Mouse (Mus musculus): ENCODE results near the gene Apoa2. TPM values are rescaled to one million over a fixed set of nuclear protein-coding genes. Genes with fewer than 3 reads are reported as not detected.

The Apoa2 gene
- total and polyA plus RNA-seq, 3 experiments: 2.1 to 3.9 (median 2.2) TPM

DNA sequence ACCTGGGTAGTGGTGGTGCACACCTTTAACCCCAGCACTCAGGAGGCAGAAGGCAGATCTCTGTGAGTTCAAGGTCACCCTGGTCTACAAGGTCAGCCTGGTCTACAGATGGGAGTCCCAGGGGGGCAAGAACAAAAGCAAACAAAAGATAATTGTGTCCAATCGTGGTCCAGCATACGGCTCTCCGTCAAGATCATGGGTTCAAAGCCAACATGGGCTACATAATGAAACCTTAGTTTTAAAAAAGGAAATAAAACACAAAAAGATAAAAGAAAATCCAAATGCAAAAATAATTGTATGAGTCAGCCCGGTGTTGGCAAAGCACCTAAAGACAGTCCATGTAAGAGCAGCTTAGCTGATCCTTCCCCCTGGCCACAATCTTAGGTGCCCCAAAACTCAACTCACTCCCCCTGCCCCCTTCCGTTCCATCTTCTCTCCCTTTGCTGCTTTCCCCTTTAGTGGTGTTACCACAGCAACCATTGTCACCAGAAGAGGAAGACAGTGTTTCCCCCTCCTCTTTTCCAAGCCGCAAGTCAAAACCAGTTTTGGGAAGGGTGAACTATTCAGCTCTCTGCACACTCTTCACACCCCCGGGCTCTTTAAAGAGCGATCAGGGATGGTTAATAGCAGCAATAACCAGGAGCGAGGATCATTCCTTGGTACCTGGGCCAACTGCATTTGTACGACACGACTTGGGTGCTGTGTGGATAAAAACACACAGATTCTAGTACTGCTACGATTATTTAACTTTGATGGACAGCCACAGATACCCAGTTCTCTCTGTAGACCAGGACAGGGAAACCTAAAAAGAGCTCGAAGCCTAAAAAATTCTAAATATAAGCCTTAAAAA lies 36.8 kb upstream of the Apoa2 start:
- Histone ChIP-seq H3K4me3 (no peak overlapping the region), H3K9ac (ENCODE audit: low read depth, low read length) (no peak overlapping the region), H3K27me3 (ENCODE audit: control insufficient read depth, insufficient read depth, low read length) (no peaks in the 10 kb centered on the region), H3K79me2 (replicated peaks; ENCODE audit: control insufficient read depth, insufficient read depth, low read length) (peaks cover 2% of the 10 kb centered on the region; the same call in 1 of the 2 replicates), H3K27ac (peak overlapping the region; percentile 82), H3K4me1 (ENCODE audit: control insufficient read depth, insufficient read depth, low read length) (peaks cover 24% of the 10 kb centered on the region), H3K36me3 (ENCODE audit: control insufficient read depth, insufficient read depth, low read length) (peaks cover 2% of the 10 kb centered on the region; the same call in 1 of the 2 replicates)
- no peak for DNase-seq
- TF ChIP-seq CTCF (IDR thresholded peaks at IDR 0.05): no peak
- no peak for TF ChIP-seq POLR2A (IDR thresholded peaks at IDR 0.05; ENCODE audit: insufficient read depth, low read depth, low read length)
- no peak for TF ChIP-seq EP300 (IDR thresholded peaks at IDR 0.05; ENCODE audit: insufficient read depth, low read depth, low read length)
- intact Hi-C loops (cut with DNase I): no loop called here
- 62% methylated on average over 13 of the region's 13 CpGs for WGBS

DNA sequence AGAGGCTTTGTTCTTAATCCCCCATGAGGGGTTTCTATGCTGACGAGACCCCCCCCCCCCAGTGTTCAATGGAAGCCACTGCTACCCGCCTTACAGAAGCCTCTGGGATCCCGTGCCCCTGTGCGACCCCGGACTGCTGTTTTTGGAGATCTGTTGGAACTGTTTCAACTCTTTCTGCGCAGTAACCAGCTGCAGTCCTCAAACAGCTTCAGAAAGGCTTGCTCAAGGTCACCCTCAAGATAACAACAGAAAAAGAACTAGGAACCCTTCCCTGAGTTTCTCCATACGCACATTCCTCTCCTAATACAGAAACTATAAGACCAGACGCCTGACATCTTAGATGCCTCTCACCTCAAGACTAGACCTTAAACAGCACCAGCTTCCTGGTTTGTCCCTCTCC lies 35.8 kb upstream of the Apoa2 start:
- Histone ChIP-seq H3K79me2 (replicated peaks; ENCODE audit: control insufficient read depth, insufficient read depth, low read length) (peaks cover 2% of the 10 kb centered on the region; the same call in 1 of the 2 replicates), H3K27me3 (ENCODE audit: control insufficient read depth, insufficient read depth, low read length) (no peaks in the 10 kb centered on the region), H3K27ac (peak overlapping the region; percentile 82), H3K4me3 (no peak overlapping the region), H3K9ac (ENCODE audit: low read depth, low read length) (peak overlapping the region; percentile 66; the same call in 1 of the 2 replicates), H3K4me1 (ENCODE audit: control insufficient read depth, insufficient read depth, low read length) (peaks cover 22% of the 10 kb centered on the region), H3K36me3 (ENCODE audit: control insufficient read depth, insufficient read depth, low read length) (peaks cover 2% of the 10 kb centered on the region; the same call in 1 of the 2 replicates)
- 8% methylated on average over 8 of the region's 8 CpGs for WGBS
- intact Hi-C loops (cut with DNase I): no loop called here
- DNase-seq: peak in 1 of 2 experiments; percentile 40
- TF ChIP-seq EP300 (IDR thresholded peaks at IDR 0.05; ENCODE audit: insufficient read depth, low read depth, low read length) (no peak), POLR2A (IDR thresholded peaks at IDR 0.05; ENCODE audit: insufficient read depth, low read depth, low read length) (no peak), CTCF (IDR thresholded peaks at IDR 0.05) (no peak)

- intact Hi-C loops (cut with DNase I): no loop called here
- no peak for TF ChIP-seq CTCF (IDR thresholded peaks at IDR 0.05)
- TF ChIP-seq EP300 (IDR thresholded peaks at IDR 0.05; ENCODE audit: insufficient read depth, low read depth, low read length): 0 out of 2 replicates have a peak, but pooled peaks have one; percentile 23
- Histone ChIP-seq H3K4me3 (0 out of 2 replicates have a peak overlapping the region, but pooled peaks have one; percentile 1), H3K4me1 (ENCODE audit: control insufficient read depth, insufficient read depth, low read length) (peaks cover 22% of the 10 kb centered on the region), H3K36me3 (ENCODE audit: control insufficient read depth, insufficient read depth, low read length) (peaks cover 2% of the 10 kb centered on the region; the same call in 1 of the 2 replicates), H3K27ac (peak overlapping the region; percentile 82), H3K79me2 (replicated peaks; ENCODE audit: control insufficient read depth, insufficient read depth, low read length) (peaks cover 2% of the 10 kb centered on the region; the same call in 1 of the 2 replicates), H3K27me3 (ENCODE audit: control insufficient read depth, insufficient read depth, low read length) (no peaks in the 10 kb centered on the region), H3K9ac (ENCODE audit: low read depth, low read length) (peak overlapping the region; percentile 66)
- DNase-seq: peak; percentile 20 to 38
- 56% methylated on average over 14 of the region's 14 CpGs for WGBS
These were observed 35.3 kb upstream of the Apoa2 start for GRCm38 (mm10) chr1:171189476-171190114.

GRCm38 (mm10) chr1:171190832-171191231 lies 34.0 kb upstream of the Apoa2 start:
- H3K27me3 ChIP-seq (ENCODE audit: control insufficient read depth, insufficient read depth, low read length): 0 out of 2 replicates have a peak, but pooled peaks cover under 1% of the 10 kb centered on the region
- no peak overlapping the region for H3K4me3 ChIP-seq
- no peak for DNase-seq
- H3K27ac ChIP-seq: peak overlapping the region; percentile 82
- no peak overlapping the region for H3K9ac ChIP-seq (ENCODE audit: low read depth, low read length)
- TF ChIP-seq POLR2A (IDR thresholded peaks at IDR 0.05; ENCODE audit: insufficient read depth, low read depth, low read length) (no peak), CTCF (IDR thresholded peaks at IDR 0.05) (no peak)
- peaks cover 3% of the 10 kb centered on the region; the same call in 1 of the 2 replicates for H3K79me2 ChIP-seq (replicated peaks; ENCODE audit: control insufficient read depth, insufficient read depth, low read length)
- peaks cover 16% of the 10 kb centered on the region for H3K4me1 ChIP-seq (ENCODE audit: control insufficient read depth, insufficient read depth, low read length)
- WGBS: 96% methylated on average over 9 of the region's 9 CpGs
- intact Hi-C loops (cut with DNase I): no loop called here
- peaks cover 2% of the 10 kb centered on the region; the same call in 1 of the 2 replicates for H3K36me3 ChIP-seq (ENCODE audit: control insufficient read depth, insufficient read depth, low read length)

- intact Hi-C loops (cut with DNase I): loop anchor here (2.0 kb wide), 1 partner anchor 27 kb away; no protein-coding TSS in a partner anchor
- WGBS: 59% methylated on average over 10 of the region's 10 CpGs
- Histone ChIP-seq H3K36me3 (ENCODE audit: control insufficient read depth, insufficient read depth, low read length) (no peaks in the 10 kb centered on the region), H3K27ac (peak overlapping the region; percentile 69; the same call in 1 of the 2 replicates), H3K4me3 (peak overlapping the region; percentile 42; the same call in 1 of the 2 replicates), H3K79me2 (replicated peaks; ENCODE audit: control insufficient read depth, insufficient read depth, low read length) (peaks cover 3% of the 10 kb centered on the region; the same call in 1 of the 2 replicates), H3K4me1 (ENCODE audit: control insufficient read depth, insufficient read depth, low read length) (peaks cover 15% of the 10 kb centered on the region), H3K27me3 (ENCODE audit: control insufficient read depth, insufficient read depth, low read length) (0 out of 2 replicates have a peak, but pooled peaks cover 1% of the 10 kb centered on the region), H3K9ac (ENCODE audit: low read depth, low read length) (no peak overlapping the region)
- no peak for DNase-seq
- TF ChIP-seq CTCF (IDR thresholded peaks at IDR 0.05) (no peak), POLR2A (IDR thresholded peaks at IDR 0.05; ENCODE audit: insufficient read depth, low read depth, low read length) (no peak), EP300 (IDR thresholded peaks at IDR 0.05; ENCODE audit: insufficient read depth, low read depth, low read length) (no peak)
These were observed 32.6 kb upstream of the Apoa2 start for GRCm38 (mm10) chr1:171192283-171192682.

All from heart, adult 2 months (tissue).